Mouse (Mus musculus) kidney, postnatal 25 days (tissue): Measurements from ENCODE around the gene Foxp1.

Source experiments
- DNase-seq, 2 experiments: peaks; one replicate each; pipeline ENCODE4 v3.0.0; 2021; ENCODE audit warnings: mixed read lengths in 2 of 2

Gene Foxp1

DNA sequence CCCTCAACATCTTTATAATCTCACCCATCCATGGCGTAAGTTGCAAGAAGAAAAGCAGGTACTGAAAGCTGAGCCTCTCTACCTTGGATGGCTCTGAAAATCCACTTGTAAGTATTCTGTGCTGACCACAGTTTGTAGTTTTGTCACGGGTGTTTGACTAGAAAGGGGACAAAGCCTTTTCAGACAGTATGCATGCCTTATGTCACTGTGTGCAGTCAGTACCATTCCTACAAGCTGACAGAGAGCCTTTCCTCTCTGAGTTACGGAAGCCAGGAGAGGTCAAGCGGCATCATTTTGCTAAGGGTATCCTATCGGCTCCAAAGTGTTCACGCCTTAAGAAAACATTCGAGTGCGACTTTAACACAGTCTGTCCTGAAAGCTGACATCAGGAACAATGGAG lies 202.1 kb downstream of the Foxp1 start:
- DNase-seq = no peak

DNA sequence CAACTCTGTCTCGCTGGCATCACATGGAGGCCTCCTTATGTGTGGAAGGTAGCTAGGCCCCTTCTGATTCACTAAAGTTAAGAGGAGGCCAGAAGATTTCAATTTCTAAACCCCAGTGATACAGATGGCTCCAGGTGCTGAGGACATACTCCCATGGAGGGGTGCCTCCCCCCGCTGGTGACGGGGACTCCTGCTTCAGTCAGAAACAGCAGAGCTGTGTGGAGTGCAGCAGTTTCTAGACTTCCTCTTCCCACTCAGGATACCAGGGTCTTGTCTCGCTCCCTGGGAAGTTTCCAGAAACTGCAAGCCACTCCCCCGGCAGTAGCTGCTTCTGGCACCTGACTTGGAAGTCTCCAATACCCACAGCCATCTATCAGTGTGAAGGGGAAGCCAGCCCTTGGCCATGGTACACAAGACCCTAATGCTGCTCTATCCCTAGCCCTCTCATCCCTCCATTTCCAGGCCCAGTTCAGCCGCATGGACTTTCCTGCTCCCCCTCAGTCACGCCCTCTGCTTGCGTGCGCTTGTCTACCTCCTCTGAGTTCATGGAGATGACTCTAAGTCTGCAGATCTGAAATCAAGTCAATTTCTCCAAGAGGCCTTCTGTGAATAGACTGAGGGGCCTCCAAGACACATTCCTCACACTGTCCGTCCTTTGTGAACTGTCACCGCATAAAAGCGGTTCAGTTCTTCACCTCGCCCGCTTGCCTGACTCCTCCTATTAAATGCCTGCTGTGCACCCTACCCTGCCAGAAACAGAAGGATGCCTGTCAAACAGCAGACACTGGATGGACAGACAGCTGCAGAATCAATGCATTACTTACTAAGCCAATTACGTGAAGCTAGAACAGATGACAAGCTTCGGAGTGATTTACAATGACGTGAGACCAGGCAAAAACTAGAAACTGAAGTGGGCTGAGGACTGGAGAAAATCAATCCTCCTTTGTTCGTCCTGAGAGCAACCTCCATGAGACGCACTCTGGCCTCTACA lies 202.8 kb downstream of the Foxp1 start:
- no peak for DNase-seq

DNA sequence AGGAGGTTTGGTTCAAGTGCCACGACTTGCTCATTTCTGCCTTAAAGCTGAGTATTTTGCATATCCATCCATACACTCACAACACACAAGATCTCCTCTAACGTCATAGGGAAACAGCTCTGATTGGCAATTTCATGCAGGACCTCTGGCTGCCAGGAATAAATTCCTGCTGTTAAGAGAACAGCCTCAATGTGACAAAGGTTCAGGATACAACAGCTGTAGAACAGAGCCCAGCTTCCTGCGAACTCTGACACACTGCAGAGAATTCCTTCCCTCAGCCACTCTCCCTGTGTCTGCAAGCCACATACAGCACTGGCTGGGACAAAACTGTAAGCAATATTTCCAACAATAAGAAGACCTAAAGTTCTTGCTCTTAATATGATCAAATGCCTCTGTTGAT lies 207.8 kb downstream of the Foxp1 start:
- DNase-seq = no peak

DNA sequence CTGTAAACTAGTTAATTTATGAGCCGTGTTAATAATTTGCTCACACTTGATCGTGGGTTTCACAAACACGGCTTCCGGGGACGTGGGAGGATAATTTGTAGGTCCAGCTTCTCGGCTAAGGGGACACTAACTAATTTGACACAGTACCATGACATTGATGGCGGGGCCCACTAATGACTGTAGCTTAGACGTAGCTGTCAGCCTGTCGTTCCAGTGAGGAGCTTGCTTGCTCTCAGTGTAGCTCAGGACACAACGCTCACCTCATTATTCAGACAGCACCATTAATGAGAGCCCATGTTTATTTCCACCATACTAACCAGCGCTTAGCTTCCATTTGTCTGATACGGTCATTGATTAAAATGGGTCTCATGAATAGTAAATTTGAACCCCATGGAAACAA lies 212.0 kb downstream of the Foxp1 start:
- DNase-seq = no peak

DNA sequence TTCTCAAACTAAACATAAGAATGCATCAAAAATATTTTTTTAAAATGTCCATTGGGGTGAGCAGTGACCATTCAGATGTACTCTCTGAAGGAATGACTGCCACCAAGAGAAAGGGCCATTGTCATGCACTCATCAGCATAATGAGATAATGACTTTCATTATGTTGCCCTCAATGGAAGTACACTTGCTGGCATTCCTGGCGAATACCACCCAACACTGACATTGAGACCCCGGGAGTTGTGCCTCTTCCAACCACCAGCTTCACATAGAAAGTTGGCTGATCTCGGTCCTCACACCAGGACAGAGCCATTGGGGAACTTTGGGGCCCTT lies 212.4 kb downstream of the Foxp1 start:
- no peak for DNase-seq

DNA sequence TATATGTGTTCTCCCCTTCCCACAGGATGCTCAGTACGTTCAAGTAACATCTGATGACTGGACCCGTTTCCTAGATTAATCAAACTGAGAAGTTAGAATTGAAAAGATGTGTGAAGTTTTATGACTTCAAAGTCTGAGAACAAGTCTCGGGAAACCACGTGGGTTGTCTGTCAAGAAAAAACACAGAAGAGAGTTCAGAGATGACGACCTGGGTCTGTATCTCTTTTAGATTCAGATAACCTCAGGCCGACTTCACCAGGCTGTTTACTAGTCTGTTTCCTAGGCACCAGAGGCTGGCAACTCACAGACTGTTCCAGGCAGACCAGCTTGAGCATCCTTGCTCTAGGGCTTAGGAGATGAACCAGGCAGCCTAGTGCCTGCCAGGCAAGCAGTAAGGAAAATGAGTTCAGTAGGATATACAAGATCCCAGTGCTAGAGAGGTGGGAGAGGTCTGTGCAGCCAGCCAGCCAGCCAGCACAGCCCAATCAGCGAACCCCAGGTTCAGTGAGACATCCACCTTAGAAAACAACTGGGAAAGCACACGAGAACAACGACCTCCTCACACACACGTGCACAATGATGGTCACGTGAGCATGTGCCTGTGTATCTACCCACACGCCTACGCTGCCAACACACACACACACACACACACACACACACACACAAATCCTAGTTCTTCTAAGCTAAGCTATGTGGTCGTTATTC lies 212.9 kb downstream of the Foxp1 start:
- no peak for DNase-seq

DNA sequence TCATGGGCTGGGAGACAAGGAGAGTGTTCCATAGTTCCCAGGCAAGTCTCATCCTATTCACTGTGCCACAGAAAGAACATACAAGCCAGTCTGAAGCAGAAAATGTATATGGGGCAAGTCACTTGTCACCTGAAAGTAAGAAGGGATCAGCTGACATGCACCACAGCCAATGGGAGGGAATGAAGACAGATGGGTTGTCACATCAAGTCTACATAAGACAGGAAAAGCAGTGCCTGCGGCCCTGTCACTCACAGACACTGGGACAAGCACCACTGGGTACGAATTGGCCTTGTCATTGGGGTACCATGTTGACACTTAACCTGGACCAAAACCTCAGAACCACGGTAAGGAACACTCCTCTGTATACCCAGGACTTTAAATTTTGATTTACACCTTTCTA lies 216.8 kb downstream of the Foxp1 start:
- DNase-seq = no peak

DNA sequence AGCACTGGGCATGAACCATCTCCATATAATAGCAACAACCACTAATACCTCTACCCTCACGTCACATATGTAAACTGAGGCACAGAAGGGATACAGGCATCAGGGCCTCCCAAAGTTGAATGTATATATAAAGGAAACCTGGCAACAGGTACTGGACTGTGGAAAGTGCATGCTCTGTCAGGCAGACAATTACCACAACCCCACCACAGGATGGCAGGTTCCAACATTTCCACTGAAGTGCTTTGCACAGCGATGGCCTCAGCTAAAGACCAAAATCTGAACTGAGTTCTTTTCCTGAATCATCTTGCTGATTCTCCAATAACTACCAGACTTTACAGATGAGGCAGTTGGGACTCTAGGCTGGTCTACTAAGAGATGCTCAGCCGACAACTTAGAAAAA lies 217.3 kb downstream of the Foxp1 start:
- no peak for DNase-seq

DNA sequence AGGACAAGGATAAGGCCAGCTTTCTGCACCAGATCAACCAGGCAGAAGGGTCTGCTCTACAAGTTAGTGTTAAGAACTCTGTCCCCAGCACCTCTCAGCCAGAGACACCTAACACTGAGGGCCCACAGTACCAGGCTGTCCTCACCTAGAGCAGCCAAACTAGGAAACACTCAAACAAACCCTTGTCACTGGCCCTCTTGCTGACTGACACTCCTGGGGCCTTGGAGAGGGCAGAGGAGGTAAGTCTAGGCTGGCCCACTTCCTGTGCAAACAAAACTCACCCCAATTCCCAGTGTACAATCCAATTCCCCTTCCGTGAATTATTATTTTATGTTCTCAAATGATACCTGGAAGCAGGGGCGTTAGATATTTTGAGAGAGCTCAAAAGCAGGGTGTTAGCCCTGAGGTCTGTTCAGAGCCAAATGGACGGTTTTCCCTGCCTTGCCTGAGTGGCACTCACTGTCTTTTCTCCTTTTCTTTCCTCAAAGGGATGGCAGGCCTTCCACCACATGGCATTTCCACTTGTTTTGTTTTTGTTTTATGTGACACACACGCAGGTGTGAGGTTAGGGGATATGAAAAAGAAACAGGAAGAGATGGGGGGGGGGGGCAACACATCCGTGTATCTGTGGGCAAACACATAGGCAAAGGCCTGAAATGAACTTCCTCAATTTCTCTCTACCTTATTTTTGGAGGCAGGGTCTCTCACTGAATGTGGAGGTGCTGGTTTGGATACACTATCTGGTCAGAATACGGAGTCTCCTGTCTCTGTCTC lies 219.7 kb downstream of the Foxp1 start:
- DNase-seq = no peak

DNA sequence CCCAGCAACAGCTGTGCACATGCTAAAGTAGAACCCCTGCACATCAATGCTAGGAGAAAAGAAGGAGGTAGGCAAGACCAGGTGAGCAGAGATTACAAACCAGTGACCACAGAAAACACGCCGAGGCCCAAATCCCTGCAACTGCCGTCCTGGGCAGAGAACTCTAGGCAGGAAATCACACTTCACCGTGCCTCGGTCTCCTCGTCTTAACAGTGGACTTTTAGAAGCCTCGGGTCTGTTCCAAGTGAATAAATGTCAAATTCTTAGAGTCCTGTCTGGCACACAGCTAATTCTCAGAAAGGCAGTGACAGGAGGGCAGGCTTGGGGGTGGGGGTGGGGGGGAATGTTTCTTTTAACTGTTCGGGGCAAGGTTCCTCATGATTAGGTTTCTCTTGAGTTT lies 220.6 kb downstream of the Foxp1 start:
- no peak for DNase-seq

DNA sequence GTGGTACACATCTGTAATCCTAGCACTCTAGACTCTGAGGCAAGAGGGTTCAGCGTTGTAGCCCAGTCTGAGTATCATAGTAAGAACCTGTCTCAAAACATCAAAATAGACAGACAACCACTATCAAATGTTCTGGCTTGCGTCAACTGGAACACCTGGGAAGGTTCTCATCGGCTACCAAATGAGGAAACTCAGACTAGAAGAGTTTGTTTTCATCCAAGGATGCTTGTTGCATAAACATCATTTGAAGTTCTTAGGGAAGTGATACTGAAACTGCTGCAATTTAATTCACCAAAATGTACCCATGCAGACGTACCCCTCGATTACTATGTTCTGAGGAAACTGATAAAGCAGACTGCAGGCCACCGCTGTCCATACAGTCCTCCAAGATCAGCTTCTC lies 222.3 kb downstream of the Foxp1 start:
- DNase-seq = no peak

DNA sequence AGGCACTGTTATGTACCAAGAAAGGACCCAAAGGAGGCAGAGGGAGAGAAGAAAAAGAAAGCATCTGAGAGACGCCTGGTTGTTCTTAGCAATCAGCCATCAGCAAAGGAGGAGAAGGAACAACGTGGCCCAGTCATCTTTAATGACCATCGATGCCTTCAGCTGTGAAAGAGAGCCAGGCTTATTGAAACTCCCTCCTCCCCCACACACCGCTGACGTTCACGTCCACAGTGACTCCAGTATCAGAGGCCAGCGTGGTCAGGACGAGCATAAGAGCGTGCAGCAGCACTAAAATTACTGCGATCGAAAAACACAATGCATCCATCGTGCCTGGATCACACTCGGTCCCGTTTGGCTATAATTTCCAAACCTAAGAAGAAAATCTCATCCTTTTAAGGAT lies 223.3 kb downstream of the Foxp1 start:
- no peak for DNase-seq

DNA sequence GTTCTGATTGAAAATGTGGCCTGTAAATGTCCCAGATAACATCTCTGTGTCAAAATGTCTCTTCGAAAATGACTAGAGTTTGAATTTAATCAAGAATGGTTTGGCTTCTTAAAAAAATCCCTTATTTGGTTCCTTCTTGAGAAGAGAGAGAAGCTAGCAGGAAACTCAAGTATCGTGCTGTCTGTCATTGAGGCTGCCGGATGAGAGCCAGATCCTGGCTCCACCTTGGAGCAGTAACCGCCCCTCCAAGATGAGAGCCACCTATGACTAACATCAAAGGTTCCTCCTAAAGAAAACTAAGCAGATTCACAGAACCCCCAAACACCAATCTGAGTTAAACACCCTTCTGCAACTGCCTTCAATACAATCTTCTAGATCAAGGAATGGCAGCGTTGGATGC lies 225.0 kb downstream of the Foxp1 start:
- DNase-seq = no peak

DNA sequence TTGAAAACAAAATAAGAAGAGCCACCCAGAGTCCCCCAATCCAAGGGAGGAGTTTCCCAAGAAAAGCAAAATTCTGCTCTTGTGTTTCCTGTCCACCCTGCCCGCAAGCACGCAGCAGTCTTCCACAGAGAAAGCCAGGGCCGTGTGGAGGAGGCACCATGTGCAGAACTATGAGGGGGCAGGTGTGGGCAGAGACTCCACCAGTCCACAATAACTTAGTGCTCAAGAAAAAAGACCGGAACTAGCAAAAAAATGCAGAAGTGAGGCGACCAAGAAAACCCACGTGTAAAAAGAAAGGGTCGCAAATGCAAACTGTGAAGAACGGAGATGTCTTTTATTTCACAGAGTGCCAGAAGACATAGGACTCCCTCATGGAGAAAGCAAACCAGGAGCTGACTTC lies 227.0 kb downstream of the Foxp1 start:
- no peak for DNase-seq

DNA sequence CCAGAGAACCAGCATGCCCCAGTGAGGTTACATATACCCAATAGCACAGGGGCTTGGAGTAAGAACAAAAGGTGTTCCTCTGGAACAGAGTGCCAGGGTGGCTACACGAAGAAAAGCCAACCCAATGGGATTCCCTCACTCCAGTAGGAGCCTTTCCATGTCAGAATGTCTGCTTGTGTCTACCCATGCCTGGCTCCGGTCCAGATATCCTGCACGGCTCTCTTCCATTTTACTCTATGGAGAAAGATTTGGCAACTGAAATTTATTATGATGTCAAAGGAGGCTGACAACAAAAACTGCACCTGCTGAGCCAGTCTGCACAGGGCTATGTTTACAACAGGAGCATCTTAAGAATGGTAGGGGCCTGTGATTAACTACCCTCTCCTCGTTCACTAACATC lies 233.3 kb downstream of the Foxp1 start:
- no peak for DNase-seq

DNA sequence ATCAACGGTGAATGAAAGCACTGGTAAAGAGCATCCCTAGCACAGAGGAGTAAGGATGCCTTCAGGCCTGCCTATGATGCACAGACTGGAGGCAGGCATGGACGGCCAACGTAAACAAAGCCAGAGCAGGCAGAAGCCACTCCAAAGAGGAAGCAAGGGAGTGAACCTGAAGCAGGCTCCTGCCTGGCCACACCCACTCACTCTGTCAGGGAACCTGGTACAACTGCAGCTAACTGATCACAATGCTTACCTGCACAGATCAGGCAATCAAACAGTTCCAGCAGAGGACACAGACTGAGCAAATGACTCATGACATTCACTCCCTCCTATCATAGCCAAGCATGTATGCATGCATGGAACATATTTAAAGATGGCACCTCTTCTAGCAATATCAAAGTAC lies 237.5 kb downstream of the Foxp1 start:
- no peak for DNase-seq

DNA sequence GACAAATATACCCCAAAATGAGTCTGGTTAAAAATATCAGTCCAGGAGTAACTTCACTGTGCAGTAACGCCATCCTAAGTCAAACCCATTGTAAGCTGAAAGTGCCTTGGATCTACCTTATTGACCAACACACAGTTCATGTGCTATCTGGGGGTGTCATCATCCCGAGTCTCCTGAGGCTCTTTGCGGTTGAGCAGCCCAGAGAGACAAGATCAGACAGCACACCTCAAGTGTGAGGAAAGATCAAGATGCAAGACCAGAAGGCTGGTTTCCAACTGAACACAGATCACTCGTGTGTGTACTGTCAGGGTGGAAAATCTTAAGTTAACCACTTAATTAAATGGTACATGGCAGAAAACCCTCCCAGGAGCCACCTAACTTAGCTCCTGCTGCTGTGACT lies 238.5 kb downstream of the Foxp1 start:
- no peak for DNase-seq

DNA sequence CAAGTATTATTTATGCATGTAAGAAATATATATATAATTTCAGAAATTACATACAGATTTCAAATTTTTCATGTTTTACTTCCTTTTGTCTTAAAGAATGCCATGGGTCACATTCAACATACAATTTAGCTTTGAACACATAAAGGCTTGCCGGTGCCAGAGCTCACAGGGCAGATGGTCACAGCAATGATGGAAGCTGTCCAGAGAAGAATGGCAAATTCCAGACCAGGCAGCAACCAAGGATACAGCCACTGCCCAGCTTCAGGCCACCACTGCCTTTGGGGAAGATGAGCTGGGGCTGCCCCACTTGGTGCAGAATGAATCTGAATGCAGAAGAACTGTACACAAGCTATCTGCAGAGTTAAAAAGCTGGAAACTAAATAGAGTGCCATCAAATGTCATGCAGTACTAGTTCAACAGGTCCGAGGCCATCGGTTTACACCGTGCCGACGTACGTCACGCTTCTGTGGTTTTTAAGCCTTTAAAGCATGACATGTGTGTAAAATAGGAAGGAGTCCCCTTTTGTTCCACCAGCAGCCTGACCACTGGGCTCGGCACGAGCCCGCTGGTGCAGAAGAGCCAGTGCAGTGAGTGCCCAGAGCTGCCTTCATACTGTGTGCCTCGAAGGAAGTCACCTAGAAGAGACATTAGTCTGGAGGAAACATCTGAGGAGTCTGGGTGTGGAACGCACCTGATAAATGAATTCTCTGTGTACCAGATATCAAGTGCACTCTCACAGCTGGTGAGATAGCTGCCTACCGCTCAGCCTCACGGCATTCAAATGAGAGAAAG lies 239.5 kb downstream of the Foxp1 start:
- DNase-seq = no peak

DNA sequence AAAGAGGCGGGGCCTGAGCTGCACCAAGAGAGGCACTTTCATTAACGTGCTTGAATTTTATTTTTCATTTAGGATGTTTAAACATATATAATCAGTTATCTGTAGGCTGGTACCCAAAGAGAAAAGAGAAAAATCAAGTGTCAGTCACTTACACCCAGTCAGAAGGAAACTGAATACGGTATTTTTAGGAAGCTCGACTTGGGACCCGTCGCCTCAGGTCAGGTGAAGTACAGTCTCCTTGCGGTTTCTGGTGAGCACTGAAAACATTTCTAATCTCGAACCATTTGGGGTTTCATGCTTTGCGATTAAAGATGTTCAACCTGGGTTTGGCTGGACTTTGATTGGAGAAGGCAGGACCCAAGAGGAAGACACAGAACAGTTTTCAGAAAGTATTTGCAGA lies 241.1 kb downstream of the Foxp1 start:
- no peak for DNase-seq

DNA sequence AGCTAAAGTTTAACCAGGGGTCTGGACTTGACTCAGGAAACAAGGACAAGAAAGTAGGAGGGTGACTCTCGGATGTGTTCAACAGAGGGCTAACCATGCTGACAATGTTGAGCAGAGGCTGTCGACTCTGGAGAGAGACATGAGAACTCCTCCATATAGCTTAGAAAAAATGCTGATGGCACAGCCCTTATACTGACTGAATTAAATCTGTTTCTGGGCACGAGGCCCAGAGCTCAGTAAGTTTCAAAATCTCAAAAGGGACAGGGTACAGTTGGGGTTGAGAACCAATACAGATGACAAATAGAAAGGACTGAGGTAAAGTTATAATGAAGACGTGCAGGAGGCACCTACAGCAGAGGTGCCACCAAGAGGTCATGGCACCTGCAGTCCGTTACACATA lies 241.9 kb downstream of the Foxp1 start:
- no peak for DNase-seq

DNA sequence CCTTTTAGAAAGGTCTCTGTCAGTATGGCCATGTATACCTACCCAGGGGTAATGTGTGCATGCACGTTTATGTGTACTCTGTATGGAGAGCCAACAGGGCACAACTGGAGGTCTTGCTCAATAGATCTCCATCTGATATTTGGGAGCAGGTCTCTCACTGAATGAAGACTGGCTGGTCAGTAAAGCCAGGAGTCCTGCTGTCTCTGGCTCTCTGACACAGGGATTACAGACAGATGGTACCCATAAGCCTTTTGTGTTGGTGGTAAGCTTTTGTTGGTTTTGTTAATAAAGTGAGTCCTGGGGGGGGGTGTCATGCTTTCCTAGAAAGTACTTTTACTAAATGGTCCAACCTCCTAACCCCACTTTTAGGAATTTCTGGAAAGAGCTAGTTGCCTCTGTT lies 245.3 kb downstream of the Foxp1 start:
- no peak for DNase-seq

DNA sequence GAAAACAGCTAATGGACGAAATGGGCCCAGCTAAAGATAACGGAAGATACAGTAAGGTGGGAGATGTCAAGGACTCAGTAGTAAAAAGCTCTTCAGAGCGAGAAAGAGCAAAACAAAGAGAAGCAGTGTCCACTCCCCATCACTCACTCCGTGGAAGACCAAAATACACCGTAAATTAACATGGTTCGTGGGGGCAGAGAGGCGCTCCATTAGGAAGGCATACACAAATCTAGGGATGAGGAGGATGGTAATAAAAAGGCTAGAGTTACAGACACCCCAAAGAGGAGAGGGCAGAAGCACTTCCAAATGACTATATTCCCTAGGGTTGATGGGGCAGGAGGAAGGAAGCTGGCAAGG lies 246.2 kb downstream of the Foxp1 start:
- no peak for DNase-seq
